Mouse (Mus musculus) small intestine, adult 2 months (tissue): ENCODE data around the gene Tmcc3. TPM values are rescaled to one million over a fixed set of nuclear protein-coding genes. Genes with fewer than 3 reads are reported as not detected.

Source experiments
- H3K27ac ChIP-seq: fragments of 200-500 bp; 2 replicates; pipeline ENCODE4 v1.5.1; 2012; ENCODE audit warnings: low read depth, low read length, control low read depth, inconsistent platforms; ENCODE audit not compliant: insufficient read depth
- H3K27me3 ChIP-seq: fragments of 200-500 bp; 2 replicates; pipeline ENCODE4 v1.6.1; 2012; ENCODE audit warnings: mild to moderate bottlenecking, moderate library complexity, low read length, inconsistent platforms; ENCODE audit not compliant: control insufficient read depth, insufficient read depth
- H3K36me3 ChIP-seq: fragments of 200-500 bp; 2 replicates; pipeline ENCODE4 v1.6.1; 2012; ENCODE audit warnings: mild to moderate bottlenecking, low read length, control low read depth, inconsistent platforms; ENCODE audit not compliant: control insufficient read depth, insufficient read depth
- H3K4me1 ChIP-seq: fragments of 200-500 bp; 2 replicates; pipeline ENCODE4 v1.6.1; 2012; ENCODE audit warnings: low read length, inconsistent platforms, mixed read lengths; ENCODE audit not compliant: control insufficient read depth, insufficient read depth, insufficient read length
- H3K4me3 ChIP-seq: fragments of 200-500 bp; 2 replicates; pipeline ENCODE4 v1.5.1; 2012; ENCODE audit warnings: low read depth, mild to moderate bottlenecking, control low read depth, inconsistent platforms, low read length, moderate library complexity
- CTCF ChIP-seq: fragments of 200-500 bp; IDR thresholded peaks from 2 replicates; pipeline ENCODE4 v1.5.1; 2012; ENCODE audit warnings: low read depth, mild to moderate bottlenecking, control low read depth, inconsistent platforms, low read length, moderate library complexity, mixed read lengths; ENCODE audit not compliant: insufficient replicate concordance, insufficient read length; ENCODE audit errors: extremely low read depth
- POLR2A ChIP-seq: fragments of 200-500 bp; IDR thresholded peaks from 2 replicates; pipeline ENCODE4 v1.6.1; 2012; ENCODE audit warnings: low read depth, mild to moderate bottlenecking, control low read depth, inconsistent platforms, low read length, moderate library complexity
- WGBS: fragments of 180-500 bp; shearing (Covaris S2); methylation state at CpG from one replicate; pipeline ENCODE4 v1.1.7; 2018; 5-methylcytosine and 5-hydroxymethylcytosine counted together
- polyA plus RNA-seq: library from polyadenylated mRNA; depleted of rRNA; stranded (reverse); fragments of >200 nt; gene quantifications from 2 replicates; pipeline ENCODE4 v1.2.3, GENCODE M21; 2012

The Tmcc3 gene
- polyA plus RNA-seq, 1 experiment, result 38.7 TPM

DNA sequence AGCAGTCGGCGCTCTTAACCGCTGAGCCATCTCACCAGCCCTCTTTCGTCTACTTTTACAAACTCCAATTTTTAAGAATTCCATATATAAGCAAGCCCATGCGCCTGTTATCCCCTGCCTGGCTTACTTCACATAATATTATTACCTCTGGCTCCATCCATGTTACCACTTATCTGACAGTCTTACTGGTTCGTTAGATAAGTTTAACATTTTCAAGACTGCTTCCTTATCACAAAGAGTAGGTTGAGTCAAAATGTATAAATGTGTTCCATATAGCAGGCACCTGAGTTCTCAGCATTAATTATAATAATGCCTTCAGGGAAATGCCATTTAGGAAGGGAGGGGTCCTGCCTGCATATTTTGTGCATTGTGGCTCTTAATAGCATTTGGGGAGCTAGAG, 255.5 kb downstream of the Tmcc3 start:
- no peak overlapping the region for H3K27ac ChIP-seq
- no peaks in the 10 kb centered on the region for H3K27me3 ChIP-seq
- no peak overlapping the region for H3K4me3 ChIP-seq
- H3K36me3 ChIP-seq, result no peaks in the 10 kb centered on the region; the same call in 1 of the 2 replicates
- peaks cover 24% of the 10 kb centered on the region for H3K4me1 ChIP-seq
- WGBS, result 83% methylated on average over 6 of the region's 6 CpGs
- TF ChIP-seq CTCF, result no peak
- TF ChIP-seq POLR2A, result no peak

DNA sequence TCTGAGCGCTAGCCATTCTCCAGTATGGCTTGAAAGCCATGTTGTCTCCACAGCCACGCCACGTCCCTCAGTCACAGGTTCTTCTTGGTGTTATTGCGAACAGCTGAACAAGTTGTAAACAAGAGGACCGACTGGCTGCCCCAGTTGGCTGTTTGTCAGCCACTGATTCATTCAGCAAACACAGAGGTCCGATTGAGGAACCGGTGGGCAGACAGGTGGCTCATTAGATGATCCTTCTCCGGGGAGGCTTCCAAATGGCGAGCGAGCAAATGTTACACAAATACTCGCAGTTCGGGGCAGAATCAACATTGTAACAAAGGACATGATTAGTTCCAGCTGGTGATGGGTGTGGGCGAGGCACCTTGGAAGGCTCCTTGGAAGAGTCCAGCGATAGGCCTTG, 256.2 kb downstream of the Tmcc3 start:
- H3K27ac ChIP-seq, result no peak overlapping the region
- no peak overlapping the region for H3K4me3 ChIP-seq
- peaks cover 2% of the 10 kb centered on the region; the same call in 1 of the 2 replicates for H3K36me3 ChIP-seq
- H3K27me3 ChIP-seq, result no peaks in the 10 kb centered on the region
- H3K4me1 ChIP-seq, result peaks cover 27% of the 10 kb centered on the region
- TF ChIP-seq CTCF (no peak), POLR2A (no peak)
- WGBS, result 26% methylated on average over 14 of the region's 14 CpGs

DNA sequence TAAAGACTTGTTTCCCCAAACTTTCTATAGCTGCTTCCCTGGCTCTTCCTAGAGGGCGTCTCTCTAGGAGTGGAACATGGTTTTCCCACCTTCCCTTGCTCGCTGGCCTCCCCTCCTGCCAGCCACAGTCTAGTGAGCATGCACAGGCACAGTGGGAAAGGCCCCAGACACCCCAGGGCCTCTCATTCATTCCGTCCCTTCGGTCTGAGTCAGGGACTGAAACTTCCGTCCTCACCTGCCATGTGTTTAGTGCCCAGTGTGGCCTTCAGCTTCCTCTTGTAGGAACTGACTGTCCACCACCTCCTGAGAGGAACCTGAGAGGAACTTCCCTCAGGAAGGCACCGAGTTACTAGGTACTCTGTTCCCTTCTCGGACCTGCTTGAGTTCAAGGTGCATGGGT, 257.1 kb downstream of the Tmcc3 start:
- H3K4me1 ChIP-seq, result peaks cover 27% of the 10 kb centered on the region
- no peak overlapping the region for H3K4me3 ChIP-seq
- peaks cover 2% of the 10 kb centered on the region; the same call in 1 of the 2 replicates for H3K36me3 ChIP-seq
- TF ChIP-seq CTCF (no peak), POLR2A (no peak)
- H3K27ac ChIP-seq, result no peak overlapping the region
- 69% methylated on average over 7 of the region's 7 CpGs for WGBS
- no peaks in the 10 kb centered on the region for H3K27me3 ChIP-seq

DNA sequence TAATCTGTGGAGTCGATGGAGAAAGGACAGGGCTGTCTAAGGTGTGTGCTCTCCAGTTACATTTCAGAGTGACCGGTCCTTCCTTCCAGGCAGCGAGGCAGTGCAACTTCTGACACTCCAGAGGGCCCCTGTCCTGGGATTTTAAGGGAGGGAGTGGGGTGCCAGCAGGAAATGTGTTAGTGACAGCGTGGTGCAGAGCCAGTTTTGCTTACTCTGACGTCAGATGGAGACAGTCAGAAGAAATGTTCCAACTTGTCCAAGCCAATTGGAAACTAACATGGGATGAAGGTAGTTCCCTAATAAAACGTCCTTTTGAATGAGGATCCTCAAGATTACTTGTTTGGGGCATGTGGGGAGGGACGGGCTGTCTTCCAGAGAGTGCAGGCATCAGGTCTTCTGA, 258.0 kb downstream of the Tmcc3 start:
- WGBS, result 84% methylated on average over 7 of the region's 7 CpGs
- peaks cover 2% of the 10 kb centered on the region; the same call in 1 of the 2 replicates for H3K36me3 ChIP-seq

DNA sequence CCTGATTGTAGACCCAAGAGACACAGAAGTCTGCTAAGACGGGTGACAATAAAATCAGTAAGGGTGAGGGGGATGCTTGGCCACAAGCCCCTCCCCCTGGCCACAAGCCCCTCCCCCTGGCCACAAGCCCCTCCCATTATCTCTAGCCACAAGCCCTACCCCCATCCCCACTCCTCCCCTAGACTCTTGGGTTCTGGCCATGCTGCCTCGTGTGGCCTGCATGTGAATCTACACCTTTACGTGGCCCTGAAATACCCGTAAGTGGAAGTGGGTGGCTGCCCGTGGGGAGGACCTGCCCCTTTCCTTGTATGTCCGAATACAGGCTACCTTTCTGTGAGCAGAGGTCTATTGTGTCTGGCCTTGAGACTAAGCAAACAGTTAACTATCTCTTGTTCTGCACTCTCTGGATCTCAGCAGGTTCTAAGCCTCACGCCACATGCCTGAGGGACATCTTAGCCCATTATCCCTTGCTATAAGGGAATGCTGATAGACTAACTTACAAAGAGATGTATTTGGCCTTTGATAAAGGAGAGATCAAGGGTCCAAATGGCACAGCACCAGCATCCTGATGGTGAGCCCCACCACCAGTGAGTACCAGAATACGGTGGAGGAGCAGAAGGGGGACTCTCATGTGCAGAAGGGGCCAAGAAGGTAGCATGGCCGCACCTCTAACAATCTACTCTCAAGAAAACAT, 260.3 kb downstream of the Tmcc3 start:
- 87% methylated on average over 9 of the region's 9 CpGs for WGBS
- no peak overlapping the region for H3K4me3 ChIP-seq
- no peak overlapping the region for H3K27ac ChIP-seq
- peaks cover 50% of the 10 kb centered on the region for H3K4me1 ChIP-seq
- H3K36me3 ChIP-seq, result peaks cover 2% of the 10 kb centered on the region; the same call in 1 of the 2 replicates
- TF ChIP-seq CTCF (no peak), POLR2A (no peak)
- H3K27me3 ChIP-seq, result no peaks in the 10 kb centered on the region

More for the DNA sequence above, 258.0 kb downstream of the Tmcc3 start:
- H3K4me3 ChIP-seq, result no peak overlapping the region
- H3K27me3 ChIP-seq, result no peaks in the 10 kb centered on the region
- no peak overlapping the region for H3K27ac ChIP-seq
- TF ChIP-seq CTCF, result no peak
- no peak for TF ChIP-seq POLR2A
- H3K4me1 ChIP-seq, result peaks cover 32% of the 10 kb centered on the region

DNA sequence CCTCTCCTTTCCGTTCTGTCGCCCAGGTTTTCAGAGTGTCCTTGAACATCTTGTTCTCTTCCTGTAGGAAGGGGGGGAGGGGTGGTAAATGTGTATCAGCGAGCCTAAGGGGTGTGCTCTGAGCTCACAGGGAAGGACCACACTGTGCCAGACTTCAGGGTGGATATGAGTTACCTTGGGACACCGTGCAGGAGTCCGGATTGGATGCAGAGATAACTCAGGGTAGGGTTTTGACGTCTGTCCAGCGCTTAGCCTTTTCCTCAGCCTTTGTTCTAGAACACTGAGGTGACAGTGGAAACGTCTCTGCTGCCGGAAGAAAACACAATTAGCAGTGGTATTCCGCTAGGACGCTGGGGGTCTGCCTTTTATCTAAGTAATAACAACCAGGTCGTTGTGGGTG, 261.0 kb downstream of the Tmcc3 start:
- H3K4me1 ChIP-seq, result peaks cover 53% of the 10 kb centered on the region
- no peak overlapping the region for H3K27ac ChIP-seq
- TF ChIP-seq POLR2A (no peak), CTCF (no peak)
- H3K27me3 ChIP-seq, result no peaks in the 10 kb centered on the region
- WGBS, result 66% methylated on average over 12 of the region's 12 CpGs
- H3K4me3 ChIP-seq, result no peak overlapping the region
- peaks cover 2% of the 10 kb centered on the region; the same call in 1 of the 2 replicates for H3K36me3 ChIP-seq

DNA sequence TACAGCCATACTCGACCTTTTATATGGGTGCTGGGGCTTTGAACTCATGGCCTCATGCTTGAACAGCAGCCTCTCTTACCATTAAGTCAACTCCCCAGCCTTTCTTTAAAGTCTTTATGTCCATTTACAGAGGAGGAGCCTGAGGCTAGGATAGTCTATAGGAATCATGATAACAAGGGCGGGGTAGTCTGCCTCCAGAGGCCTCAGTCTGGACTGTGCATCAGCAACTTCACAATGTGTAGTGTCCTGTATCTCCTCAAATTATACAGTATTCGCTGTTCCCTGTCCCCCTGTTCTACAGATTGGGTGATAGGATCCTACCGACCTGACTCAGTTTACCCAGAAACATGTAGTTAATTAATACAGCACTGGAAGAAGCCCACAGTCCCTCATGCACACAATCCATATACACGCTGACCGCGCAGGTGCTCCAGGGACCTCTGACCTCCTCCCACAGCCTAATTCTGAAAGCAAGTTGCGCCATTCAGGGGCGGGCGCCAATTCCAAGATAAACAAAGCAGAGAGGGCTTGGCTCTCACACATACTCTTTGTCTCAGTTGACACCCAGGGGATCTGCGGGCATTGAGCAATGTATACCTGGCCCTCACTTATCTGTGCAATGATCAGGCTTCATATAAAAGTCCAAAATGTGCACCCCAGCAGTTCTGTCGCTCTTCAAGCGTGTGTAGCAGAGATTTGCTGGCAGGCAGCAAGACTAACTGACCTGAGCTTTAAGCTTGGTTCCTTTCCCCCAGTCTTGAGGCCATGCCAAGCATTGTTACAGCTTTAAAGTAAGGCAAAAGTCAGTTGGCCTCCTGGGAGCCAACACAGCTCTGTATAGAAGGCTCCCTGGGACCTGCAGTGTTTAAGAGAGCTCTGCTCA, 262.9 kb downstream of the Tmcc3 start:
- Histone ChIP-seq H3K27me3 (no peaks in the 10 kb centered on the region), H3K36me3 (peaks cover 13% of the 10 kb centered on the region), H3K27ac (peak overlapping the region; percentile 79), H3K4me1 (peaks cover 39% of the 10 kb centered on the region; the same call in 1 of the 2 replicates), H3K4me3 (no peak overlapping the region)
- WGBS, result 29% methylated on average over 13 of the region's 13 CpGs
- TF ChIP-seq CTCF, result no peak
- no peak for TF ChIP-seq POLR2A
